Mouse (Mus musculus) forebrain, embryonic 11.5 days (tissue): ENCODE data around the gene Has3. TPM values are rescaled to one million over a fixed set of nuclear protein-coding genes. Genes with fewer than 3 reads are reported as not detected.

ENCODE experiments used
- ATAC-seq: fragments of 200-750 bp; cut with Nextera tagmentation; replicated peaks from 2 replicates; pipeline ENCODE4 v1.8.0; 2017; ENCODE audit warnings: moderate TSS enrichment; ENCODE audit not compliant: low FRiP score
- DNase-seq: peaks from one replicate; pipeline ENCODE4 v3.0.0-alpha.2; 2017; ENCODE audit warnings: low spot score
- H3K27ac ChIP-seq: fragments of 300-500 bp; sonication (generic); 2 replicates; pipeline ENCODE4 v1.5.1; 2014; ENCODE audit warnings: low read depth, low read length
- H3K27me3 ChIP-seq: fragments of 300-500 bp; sonication (generic); 2 replicates; pipeline ENCODE4 v1.6.1; 2014; ENCODE audit warnings: mild to moderate bottlenecking, low read length, mixed read lengths; ENCODE audit not compliant: control insufficient read depth, insufficient read depth
- H3K36me3 ChIP-seq: fragments of 300-500 bp; sonication (generic); 2 replicates; pipeline ENCODE4 v1.6.1; 2014; ENCODE audit warnings: mild to moderate bottlenecking, low read length, moderate library complexity, mixed read lengths; ENCODE audit not compliant: control insufficient read depth, insufficient read depth
- H3K4me1 ChIP-seq: fragments of 300-500 bp; sonication (generic); replicated peaks from 2 replicates; pipeline ENCODE4 v1.6.1; 2014; ENCODE audit warnings: low read length, mixed read lengths; ENCODE audit not compliant: control insufficient read depth, insufficient read depth
- H3K4me2 ChIP-seq: fragments of 300-500 bp; sonication (generic); 2 replicates; pipeline ENCODE4 v1.6.1; 2014; ENCODE audit warnings: low read depth, mild to moderate bottlenecking, low read length, moderate library complexity, mixed read lengths; ENCODE audit not compliant: severe bottlenecking
- H3K4me3 ChIP-seq: fragments of 300-500 bp; sonication (generic); 2 replicates; pipeline ENCODE4 v1.5.1; 2014; ENCODE audit warnings: low read depth, low read length
- H3K9ac ChIP-seq: fragments of 300-500 bp; sonication (generic); 2 replicates; pipeline ENCODE4 v1.6.1; 2014; ENCODE audit warnings: low read length
- H3K9me3 ChIP-seq: fragments of 300-500 bp; sonication (generic); 2 replicates; pipeline ENCODE4 v1.6.1; 2016; ENCODE audit warnings: low read length, mixed read lengths; ENCODE audit not compliant: control insufficient read depth
- WGBS: fragments of 180-500 bp; shearing (Covaris S2); extraction: QIAGEN DNeasy Blood & Tissue Kit; methylation state at CpG from one replicate; pipeline ENCODE4 v1.1.7; 2014; 5-methylcytosine and 5-hydroxymethylcytosine counted together
- polyA plus RNA-seq: library from polyadenylated mRNA; unstranded; fragments of >200 nt; fragmentation: Nextera tagmentation; extraction: Ambion mirVana; gene quantifications from 2 replicates; pipeline ENCODE4 v1.2.1, GENCODE M21; 2014

Has3 gene
- polyA plus RNA-seq, 1 experiment from 2014 or later = 0.29 TPM

- DNase-seq (no peak), ATAC-seq (no peak)
- Histone ChIP-seq H3K4me3 (no peak overlapping the region), H3K9me3 (no peaks in the 10 kb centered on the region), H3K9ac (no peak overlapping the region), H3K27ac (no peak overlapping the region), H3K4me2 (no peak overlapping the region), H3K36me3 (no peaks in the 10 kb centered on the region), H3K27me3 (0 out of 2 replicates have a peak, but pooled peaks cover 3% of the 10 kb centered on the region), H3K4me1 (peaks cover 7% of the 10 kb centered on the region; the same call in 1 of the 2 replicates)
- 79% methylated on average over 5 of the region's 5 CpGs for WGBS
Measured at GRCm38 (mm10) chr8:106929921-106930320, 59.9 kb downstream of the Has3 start.

- ATAC-seq = no peak
- Histone ChIP-seq H3K36me3 (no peaks in the 10 kb centered on the region), H3K4me1 (peaks cover 13% of the 10 kb centered on the region), H3K4me2 (peak overlapping the region; percentile 42), H3K4me3 (0 out of 2 replicates have a peak overlapping the region, but pooled peaks have one; percentile 9), H3K27ac (no peak overlapping the region), H3K9ac (0 out of 2 replicates have a peak overlapping the region, but pooled peaks have one; percentile 24), H3K9me3 (no peaks in the 10 kb centered on the region), H3K27me3 (0 out of 2 replicates have a peak, but pooled peaks cover 3% of the 10 kb centered on the region)
- peak; percentile 67 for DNase-seq
- 10% methylated on average over 22 of the region's 22 CpGs for WGBS
Measured at GRCm38 (mm10) chr8:106932376-106933065, 62.5 kb downstream of the Has3 start.

- ATAC-seq = no peak
- H3K27ac ChIP-seq = no peak overlapping the region
- WGBS = 91% methylated on average over 4 of the region's 4 CpGs
Measured at GRCm38 (mm10) chr8:106933506-106934143, 63.6 kb downstream of the Has3 start.

More at GRCm38 (mm10) chr8:106933506-106934143, 63.6 kb downstream of the Has3 start:
- Histone ChIP-seq H3K27me3 (0 out of 2 replicates have a peak, but pooled peaks cover 3% of the 10 kb centered on the region), H3K36me3 (no peaks in the 10 kb centered on the region), H3K4me1 (peaks cover 14% of the 10 kb centered on the region), H3K9ac (no peak overlapping the region), H3K9me3 (no peaks in the 10 kb centered on the region), H3K4me3 (no peak overlapping the region), H3K4me2 (no peak overlapping the region)
- DNase-seq = no peak

Other genes with a start within 250 kb of the Has3 start
- gene Tango6, start 187.2 kb upstream of the Has3 start, polyA plus RNA-seq = 10.6 and 12.4 TPM in 2 replicates
- 79.6 and 80.9 TPM in 2 replicates for gene Utp4, start 23.4 kb downstream of the Has3 start, polyA plus RNA-seq
- 7.9 and 9.5 TPM in 2 replicates for gene Sntb2, start 65.5 kb downstream of the Has3 start, polyA plus RNA-seq
- 84.9 and 85.5 TPM in 2 replicates for gene Vps4a, start 161.0 kb downstream of the Has3 start, polyA plus RNA-seq
- gene Pdf, start 178.4 kb downstream of the Has3 start, polyA plus RNA-seq = 47.1 and 48.3 TPM in 2 replicates
- 43.3 and 43.8 TPM in 2 replicates for gene Cog8, start 186.4 kb downstream of the Has3 start, polyA plus RNA-seq
- gene Nip7, start 186.6 kb downstream of the Has3 start, polyA plus RNA-seq = 99.7 and 101 TPM in 2 replicates
- gene Tmed6, start 195.4 kb downstream of the Has3 start, polyA plus RNA-seq = not detected in 2 replicates
- 15.9 and 18.3 TPM in 2 replicates for gene Terf2, start 226.3 kb downstream of the Has3 start, polyA plus RNA-seq